Mouse (Mus musculus) cerebellum, adult 2 months (tissue): Measurements from ENCODE around the gene Dnm3.

Source experiments
- CTCF ChIP-seq: fragments of 200-500 bp; IDR thresholded peaks from 2 replicates; pipeline ENCODE4 v1.5.1; 2011; ENCODE audit warnings: low read depth, mild to moderate bottlenecking, control low read depth, low read length, moderate library complexity, borderline replicate concordance; ENCODE audit not compliant: insufficient read depth
- POLR2A ChIP-seq: fragments of 200-500 bp; IDR thresholded peaks from 2 replicates; pipeline ENCODE4 v1.6.1; 2011; ENCODE audit warnings: low read length, control low read depth, borderline replicate concordance; ENCODE audit not compliant: insufficient read depth

- TF ChIP-seq POLR2A (no peak), CTCF (no peak)
Observed at GRCm38 (mm10) chr1:162036461-162036835, 441.4 kb downstream of the Dnm3 start.
